Mouse (Mus musculus): Measurements from ENCODE around the gene Dusp6. TPM values are rescaled to one million over a fixed set of nuclear protein-coding genes. Genes with fewer than 3 reads are reported as not detected.

Gene Dusp6
- polyA plus RNA-seq, 1 experiment from 2014 or later: 123 TPM

DNA sequence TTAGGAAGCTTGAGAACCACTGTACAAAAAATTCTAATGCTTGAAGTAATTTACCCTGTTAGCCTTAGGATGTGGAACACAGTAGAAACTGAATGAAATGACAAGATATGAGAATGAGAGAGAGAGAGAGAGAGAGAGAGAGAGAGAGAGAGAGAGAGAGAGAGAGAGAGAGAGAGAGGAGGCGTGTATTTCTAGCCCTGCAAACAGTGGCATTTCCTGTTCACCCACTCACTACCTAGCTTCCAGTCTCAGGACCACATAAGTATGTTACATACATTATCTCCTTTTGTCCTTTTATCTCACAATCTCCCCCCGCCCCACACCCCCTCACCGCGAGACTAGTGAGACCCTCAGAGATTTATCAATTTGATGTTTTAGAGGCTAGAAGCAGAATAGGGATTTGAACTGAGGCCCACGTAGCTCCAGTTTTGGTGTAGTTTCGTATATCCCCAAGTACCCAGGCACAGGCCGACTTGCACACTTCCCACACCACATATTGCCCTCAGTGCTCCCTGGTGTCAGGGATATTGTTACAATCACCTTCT is 21.7 kb upstream of the Dusp6 start:
- no peak for ATAC-seq (replicated peaks; ENCODE audit: insufficient number of reproducible peaks, low FRiP score, low TSS enrichment, low read depth)
- no peaks in the 10 kb centered on the region for H3K27me3 ChIP-seq (ENCODE audit: control insufficient read depth, insufficient read depth, low read length)
- H3K9me3 ChIP-seq (replicated peaks; ENCODE audit: control insufficient read depth, low read length): no peaks in the 10 kb centered on the region
- H3K4me3 ChIP-seq (ENCODE audit: low read depth, low read length): no peak overlapping the region
- H3K36me3 ChIP-seq (replicated peaks; ENCODE audit: control insufficient read depth, insufficient read depth, low read depth, low read length): no peaks in the 10 kb centered on the region
- no peak overlapping the region for H3K9ac ChIP-seq (replicated peaks; ENCODE audit: low read length)
- H3K27ac ChIP-seq (replicated peaks; ENCODE audit: low read depth, low read length): no peak overlapping the region
- DNase-seq (ENCODE audit: low spot score): no peak
- WGBS: 84% methylated on average over 7 of the region's 7 CpGs
- no peak overlapping the region for H3K4me2 ChIP-seq (ENCODE audit: low read depth, low read length)
- 0 out of 2 replicates have a peak, but pooled peaks cover 3% of the 10 kb centered on the region for H3K4me1 ChIP-seq (ENCODE audit: control insufficient read depth, insufficient read depth, low read length)

- Histone ChIP-seq H3K4me2 (ENCODE audit: low read depth, low read length) (no peak overlapping the region), H3K4me1 (ENCODE audit: control insufficient read depth, insufficient read depth, low read length) (0 out of 2 replicates have a peak, but pooled peaks cover 3% of the 10 kb centered on the region), H3K9me3 (replicated peaks; ENCODE audit: control insufficient read depth, low read length) (no peaks in the 10 kb centered on the region), H3K4me3 (ENCODE audit: low read depth, low read length) (no peak overlapping the region), H3K9ac (replicated peaks; ENCODE audit: low read length) (no peak overlapping the region), H3K27ac (replicated peaks; ENCODE audit: low read depth, low read length) (no peak overlapping the region), H3K36me3 (replicated peaks; ENCODE audit: control insufficient read depth, insufficient read depth, low read depth, low read length) (no peaks in the 10 kb centered on the region), H3K27me3 (ENCODE audit: control insufficient read depth, insufficient read depth, low read length) (no peaks in the 10 kb centered on the region)
- DNase-seq (ENCODE audit: low spot score) (peak; percentile 15), ATAC-seq (replicated peaks; ENCODE audit: insufficient number of reproducible peaks, low FRiP score, low TSS enrichment, low read depth) (no peak)
- 75% methylated on average over 16 of the region's 16 CpGs for WGBS
Measured at GRCm38 (mm10) chr10:99241829-99242711, 21.0 kb upstream of the Dusp6 start.

DNA sequence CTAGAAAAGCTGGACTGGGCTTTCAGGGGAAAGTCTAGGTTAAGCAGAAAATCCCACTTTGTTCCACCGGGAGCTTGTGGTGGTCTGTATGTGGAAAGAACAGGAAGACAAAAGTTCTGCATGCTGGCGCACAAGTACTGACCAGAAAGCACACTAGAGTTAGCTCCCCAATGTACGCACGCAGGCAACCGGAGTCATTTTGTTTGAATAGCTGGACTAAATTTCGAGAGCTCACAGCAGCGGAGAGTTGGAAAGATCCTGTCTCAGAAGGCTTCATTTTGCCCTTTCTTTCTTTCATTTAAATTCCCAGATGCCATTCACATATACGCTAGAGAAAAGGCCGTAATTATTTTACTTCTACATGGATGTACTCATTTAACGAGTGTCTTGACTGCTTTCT is 20.3 kb upstream of the Dusp6 start:
- Histone ChIP-seq H3K4me2 (ENCODE audit: low read depth, low read length) (no peak overlapping the region), H3K4me3 (ENCODE audit: low read depth, low read length) (no peak overlapping the region), H3K4me1 (ENCODE audit: control insufficient read depth, insufficient read depth, low read length) (0 out of 2 replicates have a peak, but pooled peaks cover 3% of the 10 kb centered on the region), H3K9me3 (replicated peaks; ENCODE audit: control insufficient read depth, low read length) (no peaks in the 10 kb centered on the region), H3K36me3 (replicated peaks; ENCODE audit: control insufficient read depth, insufficient read depth, low read depth, low read length) (no peaks in the 10 kb centered on the region), H3K27me3 (ENCODE audit: control insufficient read depth, insufficient read depth, low read length) (no peaks in the 10 kb centered on the region), H3K9ac (replicated peaks; ENCODE audit: low read length) (no peak overlapping the region), H3K27ac (replicated peaks; ENCODE audit: low read depth, low read length) (no peak overlapping the region)
- 62% methylated on average over 10 of the region's 10 CpGs for WGBS
- no peak for ATAC-seq (replicated peaks; ENCODE audit: insufficient number of reproducible peaks, low FRiP score, low TSS enrichment, low read depth)
- no peak for DNase-seq (ENCODE audit: low spot score)

GRCm38 (mm10) chr10:99243907-99244489 is 19.0 kb upstream of the Dusp6 start:
- H3K27ac ChIP-seq (replicated peaks; ENCODE audit: low read depth, low read length): no peak overlapping the region
- 60% methylated on average over 5 of the region's 5 CpGs for WGBS
- H3K4me3 ChIP-seq (ENCODE audit: low read depth, low read length): no peak overlapping the region
- 0 out of 2 replicates have a peak, but pooled peaks cover 3% of the 10 kb centered on the region for H3K4me1 ChIP-seq (ENCODE audit: control insufficient read depth, insufficient read depth, low read length)
- DNase-seq (ENCODE audit: low spot score) (no peak), ATAC-seq (replicated peaks; ENCODE audit: insufficient number of reproducible peaks, low FRiP score, low TSS enrichment, low read depth) (no peak)
- no peaks in the 10 kb centered on the region for H3K36me3 ChIP-seq (replicated peaks; ENCODE audit: control insufficient read depth, insufficient read depth, low read depth, low read length)
- no peak overlapping the region for H3K9ac ChIP-seq (replicated peaks; ENCODE audit: low read length)
- H3K4me2 ChIP-seq (ENCODE audit: low read depth, low read length): no peak overlapping the region
- no peaks in the 10 kb centered on the region for H3K27me3 ChIP-seq (ENCODE audit: control insufficient read depth, insufficient read depth, low read length)
- H3K9me3 ChIP-seq (replicated peaks; ENCODE audit: control insufficient read depth, low read length): no peaks in the 10 kb centered on the region

DNA sequence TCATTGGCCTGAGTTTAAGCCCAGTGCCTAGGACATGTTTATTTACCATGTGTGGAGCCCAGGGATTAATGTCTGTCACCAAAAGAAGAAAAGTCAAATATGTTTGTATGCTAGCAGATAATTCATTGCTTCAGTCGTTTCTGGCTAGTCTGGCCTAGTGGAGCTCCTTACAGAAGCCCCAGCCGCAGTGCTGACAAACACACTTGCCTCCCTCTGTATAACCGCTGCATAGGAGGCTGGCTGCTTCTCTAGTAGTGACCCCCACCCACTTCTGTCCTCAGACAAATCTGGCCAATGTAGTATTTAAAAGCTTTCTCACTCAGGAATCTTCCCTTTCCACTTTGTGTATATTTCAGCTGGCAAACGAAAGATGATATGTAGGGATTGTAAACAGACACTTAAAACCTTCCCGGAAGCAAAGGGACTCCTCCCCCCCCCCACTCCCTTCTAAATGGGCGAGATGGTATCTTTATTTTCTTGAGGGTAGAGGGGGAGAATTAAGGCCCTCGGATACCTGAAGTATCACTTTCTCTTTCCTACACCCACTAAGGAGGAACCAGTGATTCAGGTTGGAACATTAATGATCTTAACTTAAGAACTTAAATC is 18.3 kb upstream of the Dusp6 start:
- no peak for ATAC-seq (replicated peaks; ENCODE audit: insufficient number of reproducible peaks, low FRiP score, low TSS enrichment, low read depth)

DNA sequence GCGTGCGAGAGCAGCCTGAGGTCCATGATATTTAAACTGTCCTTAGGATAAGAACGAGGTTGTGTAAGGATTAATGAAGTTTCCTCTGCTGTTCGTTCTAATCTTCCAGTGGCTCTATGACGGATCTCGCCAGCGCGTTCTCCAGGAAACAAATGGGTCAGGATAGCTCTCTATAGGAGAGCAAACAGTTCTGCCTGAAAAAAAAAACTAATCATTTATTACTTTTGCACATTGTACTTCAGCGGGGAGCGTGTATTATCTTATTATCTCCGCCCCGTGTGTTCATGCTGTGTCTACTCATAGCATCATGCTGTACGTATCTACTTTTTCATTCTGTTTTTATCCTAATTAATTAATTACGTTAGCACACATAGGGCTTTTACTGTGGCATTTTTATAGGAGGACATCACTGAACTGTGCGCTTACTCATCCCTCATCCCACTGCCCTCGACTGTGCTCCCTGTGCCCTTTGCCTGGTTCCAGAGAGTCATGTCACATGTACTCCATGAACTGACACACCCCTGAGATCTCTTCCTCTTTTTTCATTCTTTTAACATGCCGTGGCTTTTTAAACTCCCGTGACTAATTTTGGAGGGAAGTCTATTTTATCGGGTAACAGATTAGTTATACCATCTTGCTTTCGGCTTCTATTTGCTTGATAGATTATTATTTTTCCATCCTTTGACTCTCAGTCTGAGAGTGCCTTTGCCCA is 16.1 kb upstream of the Dusp6 start:
- DNase-seq (ENCODE audit: low spot score) (no peak), ATAC-seq (replicated peaks; ENCODE audit: insufficient number of reproducible peaks, low FRiP score, low TSS enrichment, low read depth) (no peak)
- no peak overlapping the region for H3K9ac ChIP-seq (replicated peaks; ENCODE audit: low read length)
- H3K4me2 ChIP-seq (ENCODE audit: low read depth, low read length): no peak overlapping the region
- H3K27me3 ChIP-seq (ENCODE audit: control insufficient read depth, insufficient read depth, low read length): no peaks in the 10 kb centered on the region
- 85% methylated on average over 20 of the region's 20 CpGs for WGBS
- H3K4me3 ChIP-seq (ENCODE audit: low read depth, low read length): no peak overlapping the region
- H3K27ac ChIP-seq (replicated peaks; ENCODE audit: low read depth, low read length): no peak overlapping the region
- H3K9me3 ChIP-seq (replicated peaks; ENCODE audit: control insufficient read depth, low read length): no peaks in the 10 kb centered on the region
- no peaks in the 10 kb centered on the region for H3K36me3 ChIP-seq (replicated peaks; ENCODE audit: control insufficient read depth, insufficient read depth, low read depth, low read length)
- H3K4me1 ChIP-seq (ENCODE audit: control insufficient read depth, insufficient read depth, low read length): 0 out of 2 replicates have a peak, but pooled peaks cover 3% of the 10 kb centered on the region

More for the DNA sequence above, 18.3 kb upstream of the Dusp6 start:
- H3K4me3 ChIP-seq (ENCODE audit: low read depth, low read length): no peak overlapping the region
- no peak overlapping the region for H3K4me2 ChIP-seq (ENCODE audit: low read depth, low read length)
- no peaks in the 10 kb centered on the region for H3K9me3 ChIP-seq (replicated peaks; ENCODE audit: control insufficient read depth, low read length)
- peak; percentile 9 for DNase-seq (ENCODE audit: low spot score)
- 0 out of 2 replicates have a peak, but pooled peaks cover 3% of the 10 kb centered on the region for H3K4me1 ChIP-seq (ENCODE audit: control insufficient read depth, insufficient read depth, low read length)
- WGBS: 37% methylated on average over 7 of the region's 7 CpGs
- H3K9ac ChIP-seq (replicated peaks; ENCODE audit: low read length): no peak overlapping the region
- H3K27ac ChIP-seq (replicated peaks; ENCODE audit: low read depth, low read length): no peak overlapping the region
- H3K36me3 ChIP-seq (replicated peaks; ENCODE audit: control insufficient read depth, insufficient read depth, low read depth, low read length): no peaks in the 10 kb centered on the region
- no peaks in the 10 kb centered on the region for H3K27me3 ChIP-seq (ENCODE audit: control insufficient read depth, insufficient read depth, low read length)

- H3K9ac ChIP-seq (replicated peaks; ENCODE audit: low read length): no peak overlapping the region
- no peak for ATAC-seq (replicated peaks; ENCODE audit: insufficient number of reproducible peaks, low FRiP score, low TSS enrichment, low read depth)
- H3K36me3 ChIP-seq (replicated peaks; ENCODE audit: control insufficient read depth, insufficient read depth, low read depth, low read length): no peaks in the 10 kb centered on the region
- H3K4me3 ChIP-seq (ENCODE audit: low read depth, low read length): no peak overlapping the region
- WGBS: 80% methylated on average over 11 of the region's 11 CpGs
- DNase-seq (ENCODE audit: low spot score): no peak
- H3K27me3 ChIP-seq (ENCODE audit: control insufficient read depth, insufficient read depth, low read length): no peaks in the 10 kb centered on the region
- no peak overlapping the region for H3K27ac ChIP-seq (replicated peaks; ENCODE audit: low read depth, low read length)
- no peak overlapping the region for H3K4me2 ChIP-seq (ENCODE audit: low read depth, low read length)
- no peaks in the 10 kb centered on the region for H3K9me3 ChIP-seq (replicated peaks; ENCODE audit: control insufficient read depth, low read length)
- no peaks in the 10 kb centered on the region for H3K4me1 ChIP-seq (ENCODE audit: control insufficient read depth, insufficient read depth, low read length)
Measured at GRCm38 (mm10) chr10:99250874-99251281, 12.2 kb upstream of the Dusp6 start.
